Mouse (Mus musculus) testis, adult 2 months (tissue): ENCODE measurements around the gene Vps8. TPM values are rescaled to one million over a fixed set of nuclear protein-coding genes. Genes with fewer than 3 reads are reported as not detected.
A peak's percentile ranks its signal among the peaks of the same experiment; 100 is the strongest.

ENCODE experiments used
- H3K27ac ChIP-seq: fragments of 200-500 bp; 2 replicates; pipeline ENCODE4 v1.5.1; 2012; ENCODE audit warnings: low read depth, low read length; ENCODE audit not compliant: control insufficient read depth, insufficient read depth
- H3K27me3 ChIP-seq: fragments of 200-500 bp; 2 replicates; pipeline ENCODE4 v1.6.1; 2012; ENCODE audit warnings: mild to moderate bottlenecking, low read length, moderate library complexity; ENCODE audit not compliant: control insufficient read depth, insufficient read depth
- H3K36me3 ChIP-seq: fragments of 200-500 bp; 2 replicates; pipeline ENCODE4 v1.6.1; 2012; ENCODE audit warnings: mild to moderate bottlenecking, low read length; ENCODE audit not compliant: control insufficient read depth, insufficient read depth
- H3K4me1 ChIP-seq: fragments of 200-500 bp; 2 replicates; pipeline ENCODE4 v1.6.1; 2012; ENCODE audit warnings: low read length; ENCODE audit not compliant: control insufficient read depth, insufficient read depth
- H3K4me3 ChIP-seq: fragments of 200-500 bp; 2 replicates; pipeline ENCODE4 v1.5.1; 2012; ENCODE audit warnings: low read depth, mild to moderate bottlenecking, low read length, moderate library complexity, mixed read lengths; ENCODE audit not compliant: control insufficient read depth
- CTCF ChIP-seq: fragments of 200-500 bp; IDR thresholded peaks from 2 replicates; pipeline ENCODE4 v1.5.1; 2012; ENCODE audit warnings: low read depth, mild to moderate bottlenecking, inconsistent platforms, low read length, moderate library complexity; ENCODE audit not compliant: control insufficient read depth, insufficient read depth, insufficient replicate concordance
- POLR2A ChIP-seq: fragments of 200-500 bp; IDR thresholded peaks from 2 replicates; pipeline ENCODE4 v1.6.1; 2012; ENCODE audit warnings: low read depth, mild to moderate bottlenecking, inconsistent platforms, low read length, moderate library complexity; ENCODE audit not compliant: control insufficient read depth
- polyA plus RNA-seq: library from polyadenylated mRNA; depleted of rRNA; stranded (reverse); fragments of >200 nt; gene quantifications from 2 replicates; pipeline ENCODE4 v1.2.3, GENCODE M21; 2012

The Vps8 gene
- polyA plus RNA-seq, 1 experiment = 9.6 TPM

GRCm38 (mm10) chr16:21550453-21550852 is 127.5 kb downstream of the Vps8 start:
- Histone ChIP-seq H3K4me3 (no peak overlapping the region), H3K27ac (no peak overlapping the region), H3K27me3 (no peaks in the 10 kb centered on the region), H3K36me3 (no peaks in the 10 kb centered on the region), H3K4me1 (no peaks in the 10 kb centered on the region)
- TF ChIP-seq POLR2A (no peak), CTCF (no peak)

GRCm38 (mm10) chr16:21553506-21553905 is 130.6 kb downstream of the Vps8 start:
- Histone ChIP-seq H3K27me3 (no peaks in the 10 kb centered on the region), H3K4me1 (no peaks in the 10 kb centered on the region), H3K27ac (no peak overlapping the region), H3K4me3 (peak overlapping the region; percentile 70; the same call in 1 of the 2 replicates), H3K36me3 (no peaks in the 10 kb centered on the region)
- no peak for TF ChIP-seq POLR2A
- no peak for TF ChIP-seq CTCF

- Histone ChIP-seq H3K27me3 (no peaks in the 10 kb centered on the region), H3K36me3 (no peaks in the 10 kb centered on the region), H3K4me3 (no peak overlapping the region), H3K4me1 (no peaks in the 10 kb centered on the region), H3K27ac (no peak overlapping the region)
- no peak for TF ChIP-seq CTCF
- TF ChIP-seq POLR2A = no peak
Measured at GRCm38 (mm10) chr16:21562625-21563300, 139.8 kb downstream of the Vps8 start.

GRCm38 (mm10) chr16:21563322-21563721 is 140.4 kb downstream of the Vps8 start:
- H3K27ac ChIP-seq = no peak overlapping the region
- TF ChIP-seq POLR2A (no peak), CTCF (no peak)
- no peaks in the 10 kb centered on the region for H3K4me1 ChIP-seq
- no peaks in the 10 kb centered on the region for H3K36me3 ChIP-seq
- H3K27me3 ChIP-seq = no peaks in the 10 kb centered on the region
- H3K4me3 ChIP-seq = no peak overlapping the region

GRCm38 (mm10) chr16:21567093-21567492 is 144.2 kb downstream of the Vps8 start:
- no peak overlapping the region for H3K27ac ChIP-seq
- no peaks in the 10 kb centered on the region for H3K36me3 ChIP-seq
- H3K4me3 ChIP-seq = no peak overlapping the region
- no peaks in the 10 kb centered on the region for H3K4me1 ChIP-seq
- no peaks in the 10 kb centered on the region for H3K27me3 ChIP-seq
- TF ChIP-seq CTCF (no peak), POLR2A (no peak)

- H3K4me3 ChIP-seq = no peak overlapping the region
- H3K27ac ChIP-seq = no peak overlapping the region
- no peaks in the 10 kb centered on the region for H3K4me1 ChIP-seq
- no peaks in the 10 kb centered on the region for H3K36me3 ChIP-seq
- no peaks in the 10 kb centered on the region for H3K27me3 ChIP-seq
- TF ChIP-seq POLR2A = no peak
- no peak for TF ChIP-seq CTCF
Measured at GRCm38 (mm10) chr16:21569952-21570351, 147.0 kb downstream of the Vps8 start.

GRCm38 (mm10) chr16:21570786-21571185 is 147.9 kb downstream of the Vps8 start:
- no peaks in the 10 kb centered on the region for H3K36me3 ChIP-seq
- H3K4me1 ChIP-seq = no peaks in the 10 kb centered on the region
- no peak overlapping the region for H3K27ac ChIP-seq
- no peak overlapping the region for H3K4me3 ChIP-seq
- TF ChIP-seq POLR2A = no peak
- TF ChIP-seq CTCF = no peak
- H3K27me3 ChIP-seq = no peaks in the 10 kb centered on the region

- Histone ChIP-seq H3K27me3 (no peaks in the 10 kb centered on the region), H3K4me3 (no peak overlapping the region), H3K4me1 (no peaks in the 10 kb centered on the region), H3K27ac (no peak overlapping the region), H3K36me3 (no peaks in the 10 kb centered on the region)
- TF ChIP-seq POLR2A (no peak), CTCF (no peak)
Measured at GRCm38 (mm10) chr16:21576000-21576420, 153.1 kb downstream of the Vps8 start.
